ENCODE assay signal across 7 mouse cellular contexts in the genomic region with DNA sequence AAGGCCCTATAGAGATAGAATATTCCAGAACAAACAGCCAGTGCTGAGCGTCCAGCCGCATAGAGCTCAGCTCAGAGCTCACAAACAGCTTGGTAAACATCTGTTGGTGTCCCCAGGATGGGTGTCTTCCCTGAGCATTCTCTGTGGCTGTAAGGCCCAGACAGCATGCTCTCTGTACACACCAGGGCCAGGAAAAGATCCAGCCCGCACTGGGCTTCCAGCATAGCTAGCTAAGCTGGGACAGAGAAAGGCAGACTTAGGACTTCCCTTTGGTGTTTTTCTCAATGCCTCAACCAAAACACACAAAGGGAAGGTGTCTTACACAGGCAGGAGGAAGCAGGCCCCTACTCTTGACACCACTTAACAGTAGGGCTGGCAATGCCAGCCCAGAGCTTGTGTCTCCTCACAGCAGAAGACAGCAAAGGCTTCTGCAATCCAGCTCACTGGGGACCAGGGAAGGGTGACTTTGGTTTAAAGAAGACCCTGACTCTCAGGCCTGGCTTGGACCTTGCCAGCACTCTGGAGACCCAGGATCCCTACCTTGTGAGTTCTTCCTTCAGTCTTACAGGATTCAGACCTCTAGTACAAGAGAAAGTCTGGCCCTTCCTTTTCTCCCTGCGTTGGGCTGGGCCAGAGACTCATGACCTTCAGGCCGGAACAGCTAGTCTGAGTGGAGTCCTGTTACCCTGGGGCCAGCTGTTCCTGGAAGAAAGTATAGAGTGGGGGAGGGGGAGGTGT. TPM values are rescaled to one million over a fixed set of nuclear protein-coding genes. Genes with fewer than 3 reads are reported as not detected.
DNase-seq lines count a peak whose midpoint lies in the region; ATAC-seq and TF ChIP-seq lines count a peak whose summit lies in the region.

Gramd1a (minus strand) TSS at position 601 of the 738 bp plus-strand sequence.

- ATAC-seq in hindbrain, embryonic 12.5 days (ENCODE audit: low FRiP score), result no peak
- ATAC-seq in monocyte, adult 5-6 weeks (replicated peaks; ENCODE audit: insufficient number of reproducible peaks, low FRiP score, low TSS enrichment, poor library complexity, severe bottlenecking), result no peak

- intact Hi-C loops in left cerebral cortex, postnatal 14 days (cut with DNase I), result no loop called here

- 63% methylated on average over 5 of the region's 5 CpGs for WGBS in hindbrain, embryonic 12.5 days

- H3K9ac ChIP-seq in ES-Bruce4 (ENCODE audit: low read depth, poor library complexity, severe bottlenecking), result peak within 1 kb of the TSS; percentile 61
- H3K9ac ChIP-seq in hindbrain, embryonic 12.5 days, result no peak within 1 kb of the TSS

- no peaks in the 10 kb centered on the region for H3K27me3 ChIP-seq in ES-Bruce4 (ENCODE audit: control insufficient read depth, insufficient read depth, low read length, poor library complexity, severe bottlenecking)
- no peaks in the 10 kb centered on the region for H3K27me3 ChIP-seq in hindbrain, embryonic 12.5 days

- TF ChIP-seq EP300 in ES-Bruce4 (IDR thresholded peaks at IDR 0.05; ENCODE audit: insufficient read depth, low read depth, low read length), result peak; percentile 92

- no peak within 1 kb of the TSS; the same call in 1 of the 2 replicates for H3K4me2 ChIP-seq in hindbrain, embryonic 12.5 days (replicated peaks)

- TF ChIP-seq CTCF in ES-Bruce4 (IDR thresholded peaks at IDR 0.05; ENCODE audit: low read depth, low read length), result no peak

- no peaks in the 10 kb centered on the region for H3K36me3 ChIP-seq in ES-Bruce4 (ENCODE audit: control insufficient read depth, insufficient read depth, low read length, poor library complexity, severe bottlenecking)
- no peaks in the 10 kb centered on the region for H3K36me3 ChIP-seq in hindbrain, embryonic 12.5 days

- TF ChIP-seq POLR2A in ES-Bruce4 (IDR thresholded peaks at IDR 0.05; ENCODE audit: insufficient read depth, low read length), result no peak

- no peaks in the 10 kb centered on the region for H3K9me3 ChIP-seq in ES-Bruce4 (replicated peaks; ENCODE audit: control insufficient read depth, insufficient read depth, low read length, poor library complexity, severe bottlenecking)
- H3K9me3 ChIP-seq in hindbrain, embryonic 12.5 days (replicated peaks), result no peaks in the 10 kb centered on the region

- no peak for DNase-seq in adrenal gland, adult 18-20 months (ENCODE audit: low spot score in 2 of 2)
- DNase-seq in forelimb bud, embryonic 11.5 days (ENCODE audit: low read depth, low spot score), result peak; percentile 59
- DNase-seq in left cerebral cortex, postnatal 14 days (ENCODE audit: low spot score in 2 of 2), result no peak
- DNase-seq in urinary bladder, postnatal 36 days (ENCODE audit: low spot score in 2 of 2), result no peak

- peak within 1 kb of the TSS; percentile 92 for H3K27ac ChIP-seq in ES-Bruce4 (ENCODE audit: insufficient read depth, low read length)
- H3K27ac ChIP-seq in hindbrain, embryonic 12.5 days, result no peak within 1 kb of the TSS

- peak within 1 kb of the TSS; percentile 74 for H3K4me3 ChIP-seq in ES-Bruce4 (ENCODE audit: low read depth, low read length)
- H3K4me3 ChIP-seq in hindbrain, embryonic 12.5 days, result no peak within 1 kb of the TSS

- peaks cover 1% of the 10 kb centered on the region for H3K4me1 ChIP-seq in ES-Bruce4 (ENCODE audit: control insufficient read depth, insufficient read depth, low read length)
- peaks cover 13% of the 10 kb centered on the region for H3K4me1 ChIP-seq in hindbrain, embryonic 12.5 days

RNA-seq across cellular contexts. Expression of gene Gramd1a, which starts in this region (rescaled TPM):
- 52.0 and 54.9 TPM in 2 replicates for polyA plus RNA-seq in ES-Bruce4 (2011; ENCODE audit: insufficient read depth, insufficient read length, low read depth, missing spikeins)
- total RNA-seq in adrenal gland, adult 18-20 months (2021), result 10 to 100 TPM; 41.9 to 51.7 TPM
- polyA plus RNA-seq in hindbrain, embryonic 12.5 days (2016; fragmentation: Nextera tagmentation; extraction: Ambion mirVana), result 185 and 202 TPM in 2 replicates
- total RNA-seq in left cerebral cortex, postnatal 14 days (2021), result 100 to 1,000 TPM; 111 to 121 TPM
- total RNA-seq in monocyte, adult 5-6 weeks (2017), result 60.2 to 141 TPM (median 71.3 TPM) in 3 replicates
